Mouse (Mus musculus) ES-Bruce4 (cell line): ENCODE measurements around the gene Eef1b2.
A peak's percentile ranks its signal among the peaks of the same experiment; 100 is the strongest.

ENCODE experiments used
- CTCF ChIP-seq: IDR thresholded peaks from one replicate; pipeline ENCODE4 v1.8.1; 2011; ENCODE audit warnings: low read depth, low read length
- EP300 ChIP-seq: IDR thresholded peaks from 2 replicates; pipeline ENCODE4 v1.6.1; 2011; ENCODE audit warnings: low read depth, low read length; ENCODE audit not compliant: insufficient read depth
- POLR2A ChIP-seq: IDR thresholded peaks from one replicate; pipeline ENCODE4 v1.8.1; 2011; ENCODE audit warnings: low read length; ENCODE audit not compliant: insufficient read depth

DNA sequence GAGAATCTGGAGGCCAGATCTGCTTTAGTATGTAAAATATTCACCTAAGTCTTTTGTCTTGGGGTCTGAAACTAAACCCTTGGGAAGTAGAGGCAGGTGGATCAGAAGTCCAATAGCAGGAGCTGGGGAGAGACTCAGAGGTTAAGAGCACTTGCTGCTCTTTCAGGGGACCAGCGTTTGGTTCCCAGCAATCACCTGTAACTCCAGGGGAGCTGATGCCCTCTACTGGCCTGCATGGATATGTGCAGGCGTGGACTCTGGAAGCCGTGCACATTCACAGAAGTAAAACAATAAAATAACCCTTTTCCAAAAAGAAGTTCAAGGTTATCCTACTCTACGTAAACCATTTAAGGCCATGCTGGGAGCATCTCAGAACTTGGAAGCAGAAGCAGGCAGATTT lies 42.7 kb downstream of the Eef1b2 start:
- TF ChIP-seq POLR2A, result no peak
- peak; percentile 82 for TF ChIP-seq CTCF
- TF ChIP-seq EP300, result no peak
